Mouse (Mus musculus) naive thymus-derived CD4-positive, alpha-beta T cell, adult 5 months (primary cell): ENCODE measurements around the gene Slc36a2. TPM values are rescaled to one million over a fixed set of nuclear protein-coding genes. Genes with fewer than 3 reads are reported as not detected.

ENCODE experiments used
- polyA plus RNA-seq: library from polyadenylated mRNA; unstranded; fragments of 100-300 nt; shearing (Covaris generic); gene quantifications from one replicate; pipeline ENCODE4 v1.2.1, GENCODE M21; 2017

The Slc36a2 gene
- polyA plus RNA-seq: not detected

GRCm38 (mm10) chr11:55184733-55185291 is at the start of gene Slc36a2:
Slc36a2 (minus strand) TSS chr11:55185077.

GRCm38 (mm10) chr11:55204159-55204596 is 19.3 kb upstream of the Slc36a2 start, which contains the start of gene Slc36a1:
Slc36a1 (plus strand) TSS chr11:55204350.

GRCm38 (mm10) chr11:55151608-55152007 is 33.3 kb downstream of the Slc36a2 start, which contains the start of gene Slc36a3:
Slc36a3 (minus strand) TSS chr11:55151708.

Other genes with a start within 250 kb of the Slc36a2 start
- gene Tnip1, start 222.2 kb downstream of the Slc36a2 start, polyA plus RNA-seq: 139 TPM
- gene Anxa6, start 151.6 kb downstream of the Slc36a2 start, polyA plus RNA-seq: 397 TPM
- 25.3 TPM for gene Ccdc69, start 106.9 kb downstream of the Slc36a2 start, polyA plus RNA-seq
- gene Gm2a, start 87.0 kb downstream of the Slc36a2 start, polyA plus RNA-seq: 52.2 TPM
- gene Slc36a3, start 33.4 kb downstream of the Slc36a2 start, polyA plus RNA-seq: 0.20 TPM
- 3.1 TPM for gene Slc36a1, start 19.3 kb upstream of the Slc36a2 start, polyA plus RNA-seq
- not detected for gene Fat2, start 151.5 kb upstream of the Slc36a2 start, polyA plus RNA-seq
- not detected for gene Sparc, start 238.1 kb upstream of the Slc36a2 start, polyA plus RNA-seq